Mouse (Mus musculus) kidney, adult 10 weeks (tissue): ENCODE data around the gene Bid. TPM values are rescaled to one million over a fixed set of nuclear protein-coding genes. Genes with fewer than 3 reads are reported as not detected.

Experiments used
- polyA plus RNA-seq: library from polyadenylated mRNA; stranded (reverse); fragments of 350-450 nt; fragmentation: Illumina TruSeq; extraction: RNeasy Lipid Tissue Mini Kit (QIAGEN cat#74804); gene quantifications from one replicate; pipeline ENCODE4 v1.2.3, GENCODE M21; 2014; ENCODE audit warnings: low read depth, low replicate concordance

Gene Bid
- polyA plus RNA-seq = 38.5 TPM

GRCm38 (mm10) chr6:120916074-120916971, at the start of gene Bid:
TSS of gene Bid (minus strand) at chr6:120916853.

Other genes starting within 250 kb of the Bid start
- gene Slc25a18, start 143.3 kb downstream of the Bid start, polyA plus RNA-seq = not detected
- 1,028 TPM for gene Atp6v1e1, start 94.1 kb downstream of the Bid start, polyA plus RNA-seq
- 11.8 TPM for gene Bcl2l13, start 80.6 kb downstream of the Bid start, polyA plus RNA-seq
- 5.7 TPM for gene Mical3, start 214.1 kb upstream of the Bid start, polyA plus RNA-seq